Mouse (Mus musculus): ENCODE data around the gene Armh3.

DNA sequence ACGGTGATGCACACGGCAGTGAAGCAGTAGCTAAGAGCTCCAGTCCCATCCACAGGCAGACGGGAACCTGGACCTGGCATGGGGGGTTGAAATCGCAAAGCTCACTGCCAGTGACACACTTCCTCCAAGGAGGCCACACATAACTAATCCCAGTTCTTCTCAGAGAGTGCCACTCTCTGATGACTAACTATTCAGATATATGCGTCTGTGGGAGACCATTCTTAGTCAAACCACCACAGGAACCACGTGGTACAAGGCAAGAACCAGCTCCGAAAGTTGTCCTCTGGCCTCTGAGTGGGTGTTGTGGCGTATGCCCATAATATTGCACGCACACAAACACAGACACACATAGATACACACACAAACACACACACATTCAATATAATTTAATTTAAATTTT lies 4.0 kb upstream of the Armh3 start:
- TF ChIP-seq CTCF (IDR thresholded peaks at IDR 0.05; ENCODE audit: extremely low read depth, insufficient read depth, insufficient read length, insufficient replicate concordance) (no peak), POLR2A (IDR thresholded peaks at IDR 0.05; ENCODE audit: low read depth, low read length) (no peak)
